Mouse (Mus musculus): Measurements from ENCODE around the gene Magi2. TPM values are rescaled to one million over a fixed set of nuclear protein-coding genes. Genes with fewer than 3 reads are reported as not detected.

The Magi2 gene
- total RNA-seq, 2 experiments from 2014 or later = 5.4 to 7.1 TPM

DNA sequence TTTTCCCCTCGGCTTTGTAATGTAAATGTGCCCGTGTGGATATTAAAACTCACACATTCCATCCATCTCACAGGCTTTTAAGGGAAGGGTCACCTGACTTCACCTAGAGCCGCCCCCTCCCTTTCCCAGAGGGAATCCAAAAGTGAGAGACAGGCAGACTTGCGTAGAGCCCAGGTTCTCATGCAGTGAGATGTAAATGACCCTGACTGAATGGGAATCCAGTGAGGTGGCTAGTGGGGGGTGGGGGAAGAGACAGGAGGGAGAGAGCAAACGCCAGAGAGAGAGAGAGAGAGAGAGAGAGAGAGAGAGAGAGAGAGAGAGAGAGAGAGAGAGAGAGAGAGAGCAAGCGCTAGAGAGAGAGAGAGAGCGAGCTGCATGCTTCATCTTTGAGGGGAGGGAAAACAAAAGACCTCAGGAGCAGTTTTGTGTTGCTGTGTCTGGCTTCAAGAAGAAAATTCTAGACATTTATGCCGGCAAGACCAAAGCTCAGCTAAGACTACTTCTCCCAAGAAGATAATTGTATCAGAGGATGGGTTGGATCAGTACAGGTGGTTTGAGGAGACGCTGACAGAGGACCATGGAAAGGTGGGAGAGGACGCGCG lies 680.6 kb downstream of the Magi2 start:
- DNase-seq (ENCODE audit: low spot score) = no peak
- intact Hi-C loops (cut with DNase I) = no loop called here

DNA sequence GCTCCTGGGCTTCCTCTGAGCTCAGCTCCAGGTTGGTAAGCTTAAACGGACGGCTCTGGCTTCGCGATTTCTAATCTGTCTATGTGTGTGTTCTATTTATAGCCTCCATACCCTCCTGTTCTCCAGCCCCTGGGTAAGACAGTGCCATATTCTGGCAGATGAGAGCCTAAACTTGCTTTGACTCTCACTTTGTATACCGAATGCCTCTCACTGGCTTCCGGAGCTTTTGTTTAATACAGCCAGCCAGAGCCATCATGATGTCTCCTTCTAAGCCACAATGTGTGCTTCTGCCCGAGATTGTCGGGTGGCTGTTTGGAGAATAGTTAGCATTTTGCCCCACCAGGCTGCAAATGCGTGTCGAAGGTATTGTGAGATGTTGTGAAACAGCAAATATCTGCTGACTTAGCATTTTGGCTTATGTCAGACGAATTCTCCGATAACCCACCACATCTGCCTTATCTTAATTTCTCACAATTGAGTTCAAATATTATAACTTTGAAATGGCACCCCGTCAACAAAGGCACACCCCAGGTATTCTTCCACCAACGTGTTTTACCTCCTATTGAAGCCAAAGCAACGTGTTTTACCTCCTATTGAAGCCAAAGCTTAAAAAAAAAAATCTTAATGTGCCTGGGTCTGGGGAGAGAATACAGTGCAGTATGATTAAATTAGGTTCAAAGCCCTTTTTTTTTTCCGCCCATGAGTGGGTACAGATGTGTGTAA lies 681.3 kb downstream of the Magi2 start:
- intact Hi-C loops (cut with DNase I) = no loop called here
- no peak for DNase-seq (ENCODE audit: low spot score)

DNA sequence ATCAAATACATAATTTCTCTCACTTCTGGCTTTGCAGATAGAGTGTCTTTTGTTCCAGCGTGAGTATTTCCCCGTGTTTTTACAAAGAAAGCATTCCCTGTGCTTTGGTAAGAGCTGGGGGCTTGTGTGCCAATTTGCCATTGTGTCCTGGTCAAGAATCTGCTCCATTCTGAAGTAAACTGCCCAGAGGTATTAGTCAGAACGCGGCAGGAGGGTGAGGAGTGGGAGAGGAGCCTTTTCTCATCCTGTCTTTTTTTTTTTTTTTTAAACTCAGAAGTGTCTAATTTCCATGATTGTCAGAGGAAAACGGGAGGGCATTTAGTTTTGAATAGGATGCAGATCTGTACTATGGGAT lies 681.8 kb downstream of the Magi2 start:
- intact Hi-C loops (cut with DNase I) = no loop called here
- no peak for DNase-seq (ENCODE audit: low spot score)

- intact Hi-C loops (cut with DNase I) = no loop called here
- DNase-seq (ENCODE audit: low spot score) = no peak
Observed at GRCm38 (mm10) chr5:19909071-19909470, 682.2 kb downstream of the Magi2 start.

DNA sequence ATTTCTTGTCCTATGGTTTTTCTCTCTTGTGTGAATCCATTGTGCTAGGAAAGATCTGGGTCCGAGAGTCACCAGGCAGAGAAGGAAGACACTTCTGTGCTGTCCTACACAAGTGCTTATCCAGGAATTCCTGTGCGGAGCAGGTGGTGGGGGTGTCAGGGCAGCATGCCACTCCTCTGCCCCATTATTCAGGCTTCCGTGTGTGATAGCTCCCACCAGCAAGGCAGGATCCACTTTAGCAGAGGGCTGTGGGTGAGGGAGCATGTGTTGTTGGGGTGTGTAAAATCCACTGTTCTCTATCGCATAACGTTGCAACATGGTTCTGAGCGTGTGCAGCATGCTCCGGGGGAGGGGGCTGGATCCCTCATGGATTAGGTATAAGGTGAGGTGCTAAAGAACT lies 682.8 kb downstream of the Magi2 start:
- DNase-seq (ENCODE audit: low spot score) = no peak
- intact Hi-C loops (cut with DNase I) = no loop called here

- no peak for DNase-seq (ENCODE audit: low spot score)
- intact Hi-C loops (cut with DNase I) = no loop called here
Observed at GRCm38 (mm10) chr5:19932102-19932501, 705.3 kb downstream of the Magi2 start.

DNA sequence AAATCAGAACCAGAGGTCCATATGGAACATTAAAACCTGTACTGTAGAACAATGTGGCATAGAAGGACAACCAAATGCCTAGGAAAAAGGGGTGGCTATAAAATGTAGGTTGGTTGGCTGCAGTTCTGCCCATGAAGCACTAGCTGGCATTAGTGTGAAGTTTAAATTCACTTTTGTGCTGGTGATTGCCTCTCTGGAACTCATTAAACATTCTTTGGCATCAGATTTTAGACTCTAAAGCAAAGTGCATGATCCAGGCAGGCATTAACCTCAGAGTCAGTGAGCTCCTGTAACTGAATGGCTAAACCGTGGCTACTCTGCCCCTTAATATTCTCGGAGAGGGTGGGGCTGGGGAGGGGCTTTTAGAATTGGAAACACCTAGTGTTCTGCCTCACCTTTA lies 706.4 kb downstream of the Magi2 start:
- DNase-seq (ENCODE audit: low spot score) = no peak
- intact Hi-C loops (cut with DNase I) = no loop called here

- intact Hi-C loops (cut with DNase I) = no loop called here
- no peak for DNase-seq (ENCODE audit: low spot score)
Observed at GRCm38 (mm10) chr5:19951102-19951501, 724.3 kb downstream of the Magi2 start.

DNA sequence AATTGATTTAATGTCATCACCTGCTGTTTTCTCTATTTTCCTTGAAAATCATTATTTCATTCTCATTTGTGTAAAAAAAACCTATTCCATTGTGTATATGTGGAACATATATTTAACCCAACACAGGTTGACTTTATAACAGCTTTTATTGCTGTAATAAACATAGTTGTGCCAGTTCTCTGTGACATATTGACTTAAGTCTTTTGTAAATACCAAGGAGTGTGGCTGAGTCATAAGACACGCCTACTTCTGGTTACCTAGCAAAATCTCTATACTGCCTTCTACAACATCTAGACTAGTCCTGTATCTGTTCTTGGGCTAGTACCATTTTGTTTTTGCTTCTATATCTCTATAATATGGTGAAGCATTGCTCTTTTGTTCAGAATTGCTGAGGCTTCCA lies 737.3 kb downstream of the Magi2 start:
- no peak for DNase-seq (ENCODE audit: low spot score)
- intact Hi-C loops (cut with DNase I) = no loop called here

- intact Hi-C loops (cut with DNase I) = no loop called here
- no peak for DNase-seq (ENCODE audit: low spot score)
Observed at GRCm38 (mm10) chr5:19972736-19973135, 745.9 kb downstream of the Magi2 start.

GRCm38 (mm10) chr5:19973852-19974251 lies 747.0 kb downstream of the Magi2 start:
- DNase-seq (ENCODE audit: low spot score) = no peak
- intact Hi-C loops (cut with DNase I) = no loop called here

GRCm38 (mm10) chr5:19981518-19981917 lies 754.7 kb downstream of the Magi2 start:
- intact Hi-C loops (cut with DNase I) = no loop called here
- no peak for DNase-seq (ENCODE audit: low spot score)

GRCm38 (mm10) chr5:19982031-19982430 lies 755.2 kb downstream of the Magi2 start:
- intact Hi-C loops (cut with DNase I) = no loop called here
- no peak for DNase-seq (ENCODE audit: low spot score)

- intact Hi-C loops (cut with DNase I) = no loop called here
- no peak for DNase-seq (ENCODE audit: low spot score)
Observed at GRCm38 (mm10) chr5:19999486-19999885, 772.6 kb downstream of the Magi2 start.

GRCm38 (mm10) chr5:19999912-20000311 lies 773.1 kb downstream of the Magi2 start:
- intact Hi-C loops (cut with DNase I) = no loop called here

DNA sequence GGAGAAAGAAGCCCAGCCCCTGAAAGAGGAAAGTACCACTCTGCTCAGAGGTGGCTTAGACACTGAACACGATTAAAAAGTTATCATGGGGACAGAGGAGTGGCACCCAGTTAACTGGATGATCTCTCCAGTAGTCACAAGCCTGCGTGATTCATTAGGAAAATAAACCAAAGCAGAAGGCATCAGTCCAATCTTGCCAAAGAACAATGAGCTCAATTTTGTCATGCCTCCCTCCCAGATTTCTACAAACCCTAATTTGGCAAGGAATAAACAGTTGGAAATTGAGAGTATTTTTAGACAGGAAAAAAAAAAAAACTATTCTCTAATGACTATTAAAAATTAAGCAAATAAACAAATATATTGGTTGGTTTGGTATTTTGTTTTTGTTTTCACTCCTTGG lies 779.8 kb downstream of the Magi2 start:
- DNase-seq (ENCODE audit: low spot score) = no peak
- intact Hi-C loops (cut with DNase I) = no loop called here

More at GRCm38 (mm10) chr5:19999912-20000311, 773.1 kb downstream of the Magi2 start:
- no peak for DNase-seq (ENCODE audit: low spot score)

- no peak for DNase-seq (ENCODE audit: low spot score)
Observed at GRCm38 (mm10) chr5:20007246-20007645, 780.4 kb downstream of the Magi2 start.

DNA sequence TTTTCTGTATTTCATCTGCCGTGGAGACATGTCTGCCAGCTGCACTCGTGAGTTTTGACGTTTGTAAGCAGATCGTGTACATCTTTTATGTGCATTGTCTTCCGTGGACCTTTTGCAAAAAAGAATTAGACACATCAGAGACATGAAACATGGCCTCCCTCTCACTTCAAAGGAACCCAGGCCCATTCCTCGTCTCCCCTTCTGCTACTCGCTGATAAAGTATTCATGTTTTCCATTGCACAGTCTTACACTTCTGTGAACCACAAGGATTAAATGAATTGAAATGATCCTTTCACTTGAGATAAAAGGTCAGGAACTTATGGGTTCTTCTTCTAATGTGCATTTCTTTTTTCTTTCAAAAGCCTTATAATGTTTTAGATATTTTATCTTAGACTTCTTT lies 783.4 kb downstream of the Magi2 start:
- no peak for DNase-seq (ENCODE audit: low spot score)
- intact Hi-C loops (cut with DNase I) = no loop called here

More at GRCm38 (mm10) chr5:20007246-20007645, 780.4 kb downstream of the Magi2 start:
- intact Hi-C loops (cut with DNase I) = no loop called here

- intact Hi-C loops (cut with DNase I) = no loop called here
- DNase-seq (ENCODE audit: low spot score) = no peak
Observed at GRCm38 (mm10) chr5:20018063-20018462, 791.2 kb downstream of the Magi2 start.

DNA sequence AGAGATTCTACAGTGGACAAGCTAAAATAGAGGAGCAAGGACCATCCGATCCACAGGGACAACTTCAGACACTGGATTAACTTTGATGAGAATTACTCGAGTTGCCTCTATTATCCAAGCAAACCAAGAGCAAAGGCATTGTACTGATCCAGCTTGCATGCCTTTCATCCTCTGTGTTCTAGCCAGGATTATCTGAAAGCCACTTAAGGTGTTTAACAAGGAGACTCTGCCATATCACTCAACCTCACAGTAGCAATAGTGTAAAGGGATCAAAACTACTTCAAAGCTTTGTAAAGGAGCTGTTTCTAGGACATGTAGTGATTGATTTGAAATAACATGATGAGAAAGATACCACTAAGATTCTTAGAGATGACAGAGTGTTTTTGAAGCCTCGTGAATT lies 819.8 kb downstream of the Magi2 start:
- no peak for DNase-seq (ENCODE audit: low spot score)
- intact Hi-C loops (cut with DNase I) = no loop called here

GRCm38 (mm10) chr5:20048386-20048785 lies 821.5 kb downstream of the Magi2 start:
- no peak for DNase-seq (ENCODE audit: low spot score)
- intact Hi-C loops (cut with DNase I) = no loop called here

- no peak for DNase-seq (ENCODE audit: low spot score)
- intact Hi-C loops (cut with DNase I) = no loop called here
Observed at GRCm38 (mm10) chr5:20050284-20050683, 823.4 kb downstream of the Magi2 start.
